Mouse (Mus musculus): Measurements from ENCODE around the gene Lamtor4. TPM values are rescaled to one million over a fixed set of nuclear protein-coding genes. Genes with fewer than 3 reads are reported as not detected.

Gene Lamtor4
- polyA plus RNA-seq, 1 experiment: 131 TPM

GRCm38 (mm10) chr5:138228026-138228425 is 27.3 kb upstream of the Lamtor4 start:
- no peaks in the 10 kb centered on the region for H3K9me3 ChIP-seq
- TF ChIP-seq FLI1 (IDR thresholded peaks at IDR 0.05; ENCODE audit: low read length) (no peak), GATA1 (IDR thresholded peaks at IDR 0.05; ENCODE audit: borderline replicate concordance, low read length) (no peak)
- peaks cover 27% of the 10 kb centered on the region for H3K27me3 ChIP-seq (replicated peaks)
- no peak overlapping the region for H3K4me3 ChIP-seq (replicated peaks)
- peaks cover 51% of the 10 kb centered on the region for H3K4me1 ChIP-seq
- H3K36me3 ChIP-seq (replicated peaks; ENCODE audit: low read length): no peaks in the 10 kb centered on the region

- no peaks in the 10 kb centered on the region for H3K9me3 ChIP-seq
- H3K27me3 ChIP-seq (replicated peaks): peaks cover 22% of the 10 kb centered on the region
- no peak overlapping the region for H3K4me3 ChIP-seq (replicated peaks)
- no peak for TF ChIP-seq FLI1 (IDR thresholded peaks at IDR 0.05; ENCODE audit: low read length)
- no peak for TF ChIP-seq GATA1 (IDR thresholded peaks at IDR 0.05; ENCODE audit: borderline replicate concordance, low read length)
- no peaks in the 10 kb centered on the region for H3K36me3 ChIP-seq (replicated peaks; ENCODE audit: low read length)
- peaks cover 51% of the 10 kb centered on the region for H3K4me1 ChIP-seq
Measured at GRCm38 (mm10) chr5:138229511-138229910, 25.8 kb upstream of the Lamtor4 start.

GRCm38 (mm10) chr5:138233778-138234177 is 21.5 kb upstream of the Lamtor4 start:
- TF ChIP-seq GATA1 (IDR thresholded peaks at IDR 0.05; ENCODE audit: borderline replicate concordance, low read length): no peak
- no peak for TF ChIP-seq FLI1 (IDR thresholded peaks at IDR 0.05; ENCODE audit: low read length)
- Histone ChIP-seq H3K36me3 (replicated peaks; ENCODE audit: low read length) (no peaks in the 10 kb centered on the region), H3K9me3 (no peaks in the 10 kb centered on the region), H3K4me1 (peaks cover 21% of the 10 kb centered on the region), H3K4me3 (replicated peaks) (no peak overlapping the region), H3K27me3 (replicated peaks) (peaks cover 15% of the 10 kb centered on the region)

GRCm38 (mm10) chr5:138234224-138234623 is 21.1 kb upstream of the Lamtor4 start:
- H3K4me1 ChIP-seq: peaks cover 17% of the 10 kb centered on the region
- H3K36me3 ChIP-seq (replicated peaks; ENCODE audit: low read length): no peaks in the 10 kb centered on the region
- peaks cover 15% of the 10 kb centered on the region for H3K27me3 ChIP-seq (replicated peaks)
- H3K4me3 ChIP-seq (replicated peaks): no peak overlapping the region
- no peak for TF ChIP-seq GATA1 (IDR thresholded peaks at IDR 0.05; ENCODE audit: borderline replicate concordance, low read length)
- no peak for TF ChIP-seq FLI1 (IDR thresholded peaks at IDR 0.05; ENCODE audit: low read length)
- peaks cover 2% of the 10 kb centered on the region; the same call in 1 of the 2 replicates for H3K9me3 ChIP-seq

GRCm38 (mm10) chr5:138241511-138241910 is 13.8 kb upstream of the Lamtor4 start:
- H3K36me3 ChIP-seq (replicated peaks; ENCODE audit: low read length): no peaks in the 10 kb centered on the region
- H3K27me3 ChIP-seq (replicated peaks): peaks cover 14% of the 10 kb centered on the region
- H3K4me3 ChIP-seq (replicated peaks): no peak overlapping the region
- peaks cover 13% of the 10 kb centered on the region; the same call in 1 of the 2 replicates for H3K9me3 ChIP-seq
- no peak for TF ChIP-seq GATA1 (IDR thresholded peaks at IDR 0.05; ENCODE audit: borderline replicate concordance, low read length)
- TF ChIP-seq FLI1 (IDR thresholded peaks at IDR 0.05; ENCODE audit: low read length): no peak
- H3K4me1 ChIP-seq: peaks cover 8% of the 10 kb centered on the region

GRCm38 (mm10) chr5:138251144-138251543 is 4.1 kb upstream of the Lamtor4 start:
- no peak for TF ChIP-seq GATA1 (IDR thresholded peaks at IDR 0.05; ENCODE audit: borderline replicate concordance, low read length)
- TF ChIP-seq FLI1 (IDR thresholded peaks at IDR 0.05; ENCODE audit: low read length): no peak
- Histone ChIP-seq H3K4me1 (peaks cover 15% of the 10 kb centered on the region), H3K4me3 (replicated peaks) (no peak overlapping the region), H3K36me3 (replicated peaks; ENCODE audit: low read length) (no peaks in the 10 kb centered on the region), H3K9me3 (peaks cover 23% of the 10 kb centered on the region), H3K27me3 (replicated peaks) (peaks cover 5% of the 10 kb centered on the region)

- no peak overlapping the region for H3K4me3 ChIP-seq (replicated peaks)
- H3K4me1 ChIP-seq: peaks cover 34% of the 10 kb centered on the region
- H3K36me3 ChIP-seq (replicated peaks; ENCODE audit: low read length): peaks cover 9% of the 10 kb centered on the region
- H3K9me3 ChIP-seq: peaks cover 23% of the 10 kb centered on the region
- H3K27me3 ChIP-seq (replicated peaks): peaks cover 5% of the 10 kb centered on the region
- TF ChIP-seq GATA1 (IDR thresholded peaks at IDR 0.05; ENCODE audit: borderline replicate concordance, low read length) (no peak), FLI1 (IDR thresholded peaks at IDR 0.05; ENCODE audit: low read length) (no peak)
Measured at GRCm38 (mm10) chr5:138253061-138253460, 2.2 kb upstream of the Lamtor4 start.

GRCm38 (mm10) chr5:138256094-138256467 is 799 bp downstream of the Lamtor4 start:
- peaks cover 40% of the 10 kb centered on the region for H3K36me3 ChIP-seq (replicated peaks; ENCODE audit: low read length)
- H3K4me1 ChIP-seq: peaks cover 64% of the 10 kb centered on the region
- H3K4me3 ChIP-seq (replicated peaks): peak overlapping the region; percentile 94

GRCm38 (mm10) chr5:138256966-138257584 is 1.8 kb downstream of the Lamtor4 start:
- Histone ChIP-seq H3K4me3 (replicated peaks) (peak overlapping the region; percentile 94), H3K27me3 (replicated peaks) (no peaks in the 10 kb centered on the region), H3K9me3 (peaks cover 7% of the 10 kb centered on the region), H3K36me3 (replicated peaks; ENCODE audit: low read length) (peaks cover 50% of the 10 kb centered on the region), H3K4me1 (peaks cover 74% of the 10 kb centered on the region)
- TF ChIP-seq GATA1 (IDR thresholded peaks at IDR 0.05; ENCODE audit: borderline replicate concordance, low read length) (no peak; the same call in 2 of the 3 replicates), FLI1 (IDR thresholded peaks at IDR 0.05; ENCODE audit: low read length) (no peak)

More at GRCm38 (mm10) chr5:138256094-138256467, 799 bp downstream of the Lamtor4 start:
- TF ChIP-seq GATA1 (IDR thresholded peaks at IDR 0.05; ENCODE audit: borderline replicate concordance, low read length) (no peak), FLI1 (IDR thresholded peaks at IDR 0.05; ENCODE audit: low read length) (no peak)
- H3K27me3 ChIP-seq (replicated peaks): peaks cover 3% of the 10 kb centered on the region
- peaks cover 13% of the 10 kb centered on the region for H3K9me3 ChIP-seq

- H3K4me3 ChIP-seq (replicated peaks): peak overlapping the region; percentile 70
- peaks cover 79% of the 10 kb centered on the region for H3K4me1 ChIP-seq
- peaks cover 55% of the 10 kb centered on the region for H3K36me3 ChIP-seq (replicated peaks; ENCODE audit: low read length)
Measured at GRCm38 (mm10) chr5:138257585-138257978, 2.3 kb downstream of the Lamtor4 start.

More at GRCm38 (mm10) chr5:138257585-138257978, 2.3 kb downstream of the Lamtor4 start:
- no peak for TF ChIP-seq FLI1 (IDR thresholded peaks at IDR 0.05; ENCODE audit: low read length)
- TF ChIP-seq GATA1 (IDR thresholded peaks at IDR 0.05; ENCODE audit: borderline replicate concordance, low read length): no peak
- Histone ChIP-seq H3K9me3 (peaks cover 6% of the 10 kb centered on the region), H3K27me3 (replicated peaks) (no peaks in the 10 kb centered on the region)

Data from megakaryocyte, embryonic 14.5 days (primary cell).